Mouse (Mus musculus) Muller cell, postnatal 12 days (primary cell): ENCODE measurements around the gene St3gal3.

Experiments used
- DNase-seq: peaks from one replicate; pipeline ENCODE4 v3.0.0-alpha.2; 2015; ENCODE audit errors: inconsistent ontology term

Gene St3gal3

DNA sequence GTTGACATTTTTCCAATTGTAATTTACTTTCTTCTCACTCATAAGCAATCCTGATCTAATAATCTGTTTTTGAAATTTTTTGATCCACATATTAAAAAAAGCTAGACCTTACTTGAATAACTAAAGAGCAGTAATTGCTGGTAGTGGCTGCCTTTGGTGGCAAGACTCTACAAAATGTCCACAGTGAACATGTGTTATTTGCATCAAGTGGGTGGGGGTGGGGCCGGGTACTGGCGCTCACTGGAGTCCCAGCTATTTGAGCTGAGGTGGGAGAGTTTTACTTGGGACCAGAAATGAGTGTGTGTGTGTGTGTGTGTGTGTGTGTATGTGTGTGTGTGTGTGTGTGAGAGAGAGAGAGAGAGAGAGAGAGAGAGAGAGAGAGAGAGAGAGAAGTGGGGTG is 77.6 kb downstream of the St3gal3 start:
- DNase-seq: no peak

DNA sequence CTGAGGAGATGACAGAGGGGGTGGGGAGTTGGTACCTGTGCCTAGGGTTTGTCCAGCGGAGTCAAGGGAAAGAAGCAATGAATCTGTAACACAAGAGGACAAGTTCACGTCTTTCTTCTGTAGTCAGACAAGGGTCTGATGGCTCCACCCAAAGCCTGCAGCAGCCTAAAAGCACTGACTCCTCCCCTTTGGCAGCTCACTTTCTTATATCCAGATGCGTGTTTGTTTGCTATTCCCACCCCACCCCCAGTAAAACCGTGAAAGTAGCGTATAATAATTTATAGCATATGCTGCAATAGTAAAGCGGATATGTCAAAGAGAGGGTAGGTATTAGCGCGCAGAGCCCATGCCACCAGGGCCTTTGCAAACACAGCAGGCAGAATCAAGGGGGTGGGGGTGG is 80.1 kb downstream of the St3gal3 start:
- DNase-seq: no peak

DNA sequence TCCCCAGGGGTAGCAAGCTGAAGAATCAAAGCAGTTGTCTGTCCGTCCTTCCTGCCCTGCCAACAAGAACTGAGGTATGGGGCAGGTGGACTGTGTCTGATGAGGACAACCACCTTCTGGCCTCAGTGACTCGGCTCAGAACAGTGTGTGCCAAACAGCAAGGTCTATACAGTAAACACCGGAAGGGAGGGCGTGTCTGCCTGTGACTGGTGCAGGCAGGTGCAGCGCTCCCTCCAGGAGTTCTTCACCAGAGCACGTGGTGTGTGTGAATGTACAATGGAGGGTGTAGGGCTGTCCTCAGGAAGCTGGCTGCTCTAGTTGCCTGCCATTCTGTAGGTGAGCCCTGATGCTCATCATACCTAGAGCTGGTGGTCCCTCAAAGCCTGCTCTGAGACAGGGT is 80.8 kb downstream of the St3gal3 start:
- no peak for DNase-seq

GRCm38 (mm10) chr4:118049606-118050302 is 85.0 kb downstream of the St3gal3 start:
- no peak for DNase-seq

DNA sequence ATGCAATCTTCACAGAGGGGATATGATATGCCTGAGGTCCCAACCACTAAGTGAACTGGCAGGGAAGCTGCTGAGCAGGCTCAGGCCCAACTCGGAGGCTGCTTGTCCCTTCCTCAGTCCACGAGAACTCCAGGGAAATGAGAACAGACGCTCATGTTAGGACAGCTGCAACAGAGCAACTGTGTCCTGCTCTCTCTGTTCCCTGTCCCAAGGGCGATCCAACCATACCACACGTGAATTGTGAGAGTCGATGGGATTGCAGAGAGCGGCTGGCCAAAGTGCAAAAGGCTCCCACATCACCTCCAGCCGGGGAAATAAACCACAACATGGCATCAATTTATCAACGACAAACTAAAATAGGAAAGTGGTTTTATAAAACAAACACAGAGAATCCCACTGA is 90.2 kb downstream of the St3gal3 start:
- DNase-seq: no peak

DNA sequence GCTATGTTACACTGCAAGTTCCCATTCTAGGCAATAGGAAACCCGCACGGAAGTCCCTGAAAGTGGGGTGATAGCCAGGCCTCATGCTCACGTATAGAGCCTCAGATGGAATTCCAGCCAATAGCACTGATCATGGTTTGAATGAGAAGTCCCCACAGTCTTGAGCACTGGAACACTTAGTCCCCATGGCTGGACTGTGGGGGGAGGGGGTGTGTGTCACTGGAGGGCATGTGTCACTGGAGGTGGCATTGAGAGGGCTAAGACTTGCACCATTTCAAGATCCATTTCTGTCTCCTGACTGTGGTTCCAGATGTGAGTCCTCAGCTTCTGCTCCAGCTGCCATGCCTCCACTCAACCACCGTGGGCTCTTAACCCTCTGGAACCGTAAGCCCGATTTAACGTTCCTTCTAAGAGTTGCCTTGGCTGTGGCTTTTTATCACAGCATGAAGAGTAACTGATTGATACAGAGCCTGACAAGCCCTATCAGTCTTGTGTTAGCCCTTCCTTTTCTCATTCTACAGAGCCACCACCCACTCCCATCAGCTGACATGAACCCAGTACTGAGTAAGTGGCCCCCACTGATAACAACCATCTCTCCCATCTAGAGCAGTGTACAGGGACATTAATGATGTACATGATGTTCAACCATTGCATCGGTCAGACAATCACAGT is 91.2 kb downstream of the St3gal3 start:
- no peak for DNase-seq

DNA sequence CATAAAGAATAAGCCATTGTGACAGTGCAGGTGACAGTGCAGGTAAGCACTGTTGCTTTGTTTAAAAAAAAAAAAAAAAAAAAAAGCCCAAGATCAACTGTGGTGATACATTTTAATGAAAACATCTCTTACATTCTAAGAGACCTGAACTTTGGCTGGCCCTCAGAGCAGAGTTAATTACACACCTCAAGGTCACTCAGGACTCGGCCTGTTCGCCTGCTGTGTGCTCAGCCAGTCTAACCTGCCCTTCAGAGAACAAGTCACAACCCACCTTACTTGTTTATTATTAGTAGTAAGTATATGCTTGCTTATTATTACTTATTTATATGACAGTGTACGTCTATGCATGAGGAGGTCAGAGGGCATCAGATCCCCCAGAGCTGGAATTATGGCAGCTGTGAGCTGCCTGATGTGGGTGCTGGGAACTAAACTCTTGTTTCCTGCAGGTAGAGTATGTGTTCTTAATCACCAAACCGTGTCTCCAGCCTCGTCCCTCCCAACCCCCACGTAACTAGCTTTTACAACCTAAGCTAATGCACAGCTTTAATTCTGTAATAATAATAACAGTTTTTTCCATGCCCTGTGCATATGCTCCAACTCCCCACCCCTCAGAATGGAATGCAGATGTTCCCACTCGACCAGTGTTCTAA is 91.9 kb downstream of the St3gal3 start:
- no peak for DNase-seq

DNA sequence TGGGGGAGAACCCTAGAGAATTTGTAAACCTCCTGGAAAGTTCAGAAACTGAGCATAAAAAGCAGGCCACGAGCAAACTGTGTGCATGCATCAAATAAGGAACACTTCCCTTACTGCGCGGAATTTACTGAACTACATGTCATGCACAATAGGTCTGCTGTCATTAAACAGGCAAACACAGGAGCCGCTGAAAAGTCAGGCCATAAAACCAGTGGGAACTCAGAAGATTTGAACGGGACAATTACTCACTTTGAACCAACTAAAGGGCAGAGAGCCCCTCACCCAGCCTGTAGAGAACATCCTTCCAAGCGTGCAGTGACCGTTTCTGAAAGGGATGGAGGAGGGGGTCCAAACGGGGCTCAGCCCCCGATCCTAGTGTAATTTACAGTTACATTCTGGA is 93.6 kb downstream of the St3gal3 start:
- no peak for DNase-seq

GRCm38 (mm10) chr4:118040650-118041049 is 94.1 kb downstream of the St3gal3 start:
- no peak for DNase-seq

DNA sequence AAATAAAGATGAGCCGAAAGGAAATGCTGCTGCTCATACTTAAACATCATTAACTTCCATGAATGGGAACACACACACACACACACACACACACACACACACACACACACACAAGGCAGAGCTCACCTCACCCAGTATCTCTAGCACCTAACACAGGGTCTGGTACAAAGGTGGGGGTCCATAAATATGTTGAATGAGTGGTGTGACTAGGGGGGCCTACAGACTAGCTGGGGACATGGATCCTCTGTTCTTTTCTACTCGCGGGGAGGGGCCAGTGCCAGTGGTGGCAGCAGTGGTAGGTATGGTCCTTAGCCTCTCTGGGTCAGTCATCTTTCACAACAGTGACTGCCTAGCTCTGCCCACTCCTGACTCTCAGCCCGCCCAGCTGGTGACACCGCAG is 94.8 kb downstream of the St3gal3 start:
- DNase-seq: no peak

GRCm38 (mm10) chr4:118038023-118038422 is 96.7 kb downstream of the St3gal3 start:
- no peak for DNase-seq

DNA sequence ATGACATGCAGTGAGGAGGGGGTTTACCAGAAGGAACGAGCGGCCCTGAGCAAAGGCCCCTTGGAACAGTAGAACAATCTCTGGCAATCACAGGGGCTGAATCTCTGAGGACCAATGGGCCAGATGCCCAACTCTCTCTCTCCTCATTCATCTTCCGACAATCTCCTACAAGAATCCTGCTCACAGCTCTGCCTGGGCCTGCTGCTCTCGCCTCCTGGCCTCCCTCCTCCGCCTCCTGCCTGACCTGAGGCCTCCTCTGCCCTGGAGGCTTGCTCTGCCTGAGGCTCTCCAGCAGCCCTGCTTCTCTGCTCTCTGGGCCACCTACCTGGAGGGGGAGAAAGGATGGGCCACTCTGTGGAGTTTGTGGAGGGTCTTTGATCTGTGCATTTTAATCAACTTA is 97.3 kb downstream of the St3gal3 start:
- no peak for DNase-seq

- DNase-seq: no peak
Observed at GRCm38 (mm10) chr4:118036531-118036930, 98.2 kb downstream of the St3gal3 start.

DNA sequence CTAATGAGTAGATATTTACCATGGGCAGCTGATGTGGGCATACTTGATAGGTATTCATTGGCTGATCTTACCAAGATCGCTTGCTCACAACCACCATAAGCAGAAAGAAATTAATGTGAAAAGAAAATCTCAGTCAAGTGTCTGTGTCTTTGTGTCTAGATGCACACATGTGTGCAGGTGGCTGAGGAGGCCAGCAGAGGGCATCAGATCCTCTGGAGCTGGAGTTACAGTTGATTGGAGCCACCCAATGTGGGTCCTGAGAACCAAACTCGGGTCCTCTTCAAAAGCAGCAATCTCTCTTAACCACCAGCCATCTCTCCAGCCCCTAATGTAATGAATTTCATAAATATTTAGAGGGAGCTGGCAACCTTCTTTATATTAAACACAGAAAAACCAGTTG is 99.6 kb downstream of the St3gal3 start:
- no peak for DNase-seq

- DNase-seq: no peak
Observed at GRCm38 (mm10) chr4:118033026-118033425, 101.7 kb downstream of the St3gal3 start.

GRCm38 (mm10) chr4:118031776-118032170 is 102.9 kb downstream of the St3gal3 start:
- DNase-seq: no peak

DNA sequence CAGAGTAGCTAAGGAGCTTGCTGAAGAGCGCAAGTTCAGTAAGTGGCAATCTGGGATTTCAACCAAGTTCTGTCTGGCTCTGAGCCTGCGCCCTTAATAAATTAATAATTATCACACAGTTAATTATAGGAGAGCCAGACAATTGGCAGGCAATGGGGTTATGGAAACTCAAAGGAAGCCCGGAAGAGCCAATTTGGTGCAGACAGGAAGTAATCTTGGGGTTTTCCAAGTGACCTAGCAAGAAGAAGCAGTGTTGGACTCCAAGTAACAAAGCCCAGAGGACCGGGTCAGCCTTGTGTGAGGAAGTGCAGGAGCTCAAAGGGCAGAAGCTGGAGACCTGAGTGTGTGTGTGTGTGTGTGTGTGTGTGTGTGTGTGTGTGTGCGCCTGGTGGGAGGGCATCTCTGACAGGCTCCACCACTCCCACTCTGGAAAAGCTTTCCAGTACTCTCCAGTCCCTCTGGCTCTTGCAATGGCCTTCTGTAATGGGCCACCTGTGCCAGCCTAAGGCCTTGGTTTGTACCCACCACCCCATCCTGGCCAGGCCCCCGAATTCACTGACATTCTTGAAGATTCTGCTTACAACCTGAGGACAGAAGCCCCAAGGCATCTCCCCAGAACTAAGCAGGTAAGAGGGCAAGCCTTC is 103.5 kb downstream of the St3gal3 start:
- DNase-seq: peak; percentile 95

DNA sequence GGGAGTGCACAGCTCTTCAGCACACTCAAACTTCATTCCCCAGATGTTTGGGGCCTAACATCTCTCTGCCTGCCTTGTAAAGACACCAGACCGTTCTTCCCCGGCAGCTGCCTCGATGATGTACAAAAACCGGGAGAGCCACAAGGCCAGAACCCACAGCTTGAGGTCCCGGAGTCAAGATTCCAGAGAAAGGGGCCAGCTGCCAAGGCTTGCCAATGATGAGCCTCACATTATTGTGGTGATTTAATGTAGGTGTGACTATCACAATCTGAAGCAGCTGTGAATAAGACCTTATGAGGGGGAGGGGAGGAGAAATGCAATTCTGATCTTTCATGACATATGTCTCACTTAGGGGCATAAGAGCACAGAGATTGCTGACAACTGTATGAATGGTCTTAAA is 104.4 kb downstream of the St3gal3 start:
- DNase-seq: no peak

DNA sequence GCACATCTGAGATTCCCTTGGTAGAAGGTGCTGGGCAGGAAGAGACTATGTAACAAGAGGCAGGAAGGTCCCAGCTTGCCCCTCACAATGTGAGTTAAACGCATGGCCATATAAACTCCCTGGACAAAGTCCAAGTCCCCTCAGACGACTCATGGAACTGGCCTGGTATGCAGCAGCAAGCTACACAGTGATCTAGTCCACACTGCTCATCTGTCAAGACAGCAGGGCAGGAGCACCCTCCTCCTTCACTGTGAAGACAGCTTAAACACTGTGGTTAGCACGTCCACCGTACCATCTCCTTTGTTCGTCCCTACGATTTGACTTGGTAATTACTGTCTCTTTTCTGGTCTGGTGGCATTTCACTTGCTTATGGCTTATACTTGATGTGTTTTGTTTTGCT is 104.8 kb downstream of the St3gal3 start:
- DNase-seq: no peak

DNA sequence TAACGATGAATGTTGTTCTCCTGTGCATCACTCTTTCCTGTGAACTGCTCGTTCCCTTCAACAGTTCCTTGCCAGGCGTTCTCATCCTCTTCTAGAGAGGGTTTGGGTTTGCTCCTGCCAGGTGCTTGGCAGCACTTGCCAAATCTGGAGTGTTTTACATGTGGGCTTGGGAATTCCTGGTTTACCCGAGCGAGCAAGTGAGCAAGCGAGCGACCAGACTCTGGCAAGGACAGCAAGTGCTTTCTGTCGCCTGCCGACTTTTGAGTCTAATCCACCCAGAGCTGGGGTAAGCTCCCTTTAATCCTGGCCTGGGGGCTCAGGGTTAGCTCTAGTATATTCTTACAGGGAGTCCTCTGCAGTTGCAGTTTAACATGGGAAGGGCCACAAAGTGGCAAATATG is 105.7 kb downstream of the St3gal3 start:
- no peak for DNase-seq

DNA sequence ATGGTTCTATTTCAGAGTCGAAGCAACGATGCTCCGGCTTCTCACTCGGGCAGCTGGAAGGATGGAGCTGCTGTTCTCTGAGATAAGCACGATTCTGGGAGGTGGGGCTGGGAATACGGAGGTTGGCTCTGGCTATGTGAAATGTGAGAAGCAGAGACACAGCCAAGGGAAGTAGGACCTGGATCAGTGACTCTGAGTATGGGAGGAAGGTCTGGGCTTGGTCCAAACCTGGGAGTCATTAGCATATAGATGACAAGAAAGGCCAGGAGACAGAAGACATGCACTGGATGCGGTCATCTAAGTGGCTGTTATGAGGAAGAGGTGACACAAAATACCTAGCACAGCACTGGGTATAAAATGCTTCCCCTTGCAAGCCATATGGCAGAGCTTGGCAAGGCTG is 108.8 kb downstream of the St3gal3 start:
- no peak for DNase-seq

DNA sequence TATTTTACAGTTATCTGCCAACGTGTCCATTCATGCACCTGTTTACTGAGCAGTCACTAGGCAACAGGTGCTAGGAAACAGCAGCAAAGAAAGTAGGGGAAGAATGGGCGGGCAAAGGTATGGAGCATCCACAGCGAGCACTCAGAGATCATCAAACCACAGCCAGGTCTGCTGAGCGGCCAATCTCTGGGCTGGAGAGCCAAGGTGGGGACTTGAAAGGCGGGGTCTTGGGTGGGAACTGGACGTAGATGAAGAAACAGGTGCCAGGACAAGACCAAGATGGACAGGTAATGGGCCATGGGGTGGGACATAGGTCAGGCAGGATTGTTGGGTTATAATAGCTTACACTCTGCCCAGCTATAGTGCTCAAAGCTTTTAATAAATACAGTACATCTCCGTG is 109.3 kb downstream of the St3gal3 start:
- no peak for DNase-seq

- no peak for DNase-seq
Observed at GRCm38 (mm10) chr4:118022811-118023210, 111.9 kb downstream of the St3gal3 start.
